Mouse (Mus musculus) frontal cortex, postnatal 25 days (tissue): ENCODE measurements around the gene Plekha6.

Source experiments
- DNase-seq, 2 experiments: peaks; one replicate each; pipeline ENCODE4 v3.0.0; 2022; ENCODE audit warnings: low spot score in 2 of 2

The Plekha6 gene

GRCm38 (mm10) chr1:133182016-133182705, 18.2 kb downstream of the Plekha6 start:
- peak in 1 of 2 experiments; percentile 49 for DNase-seq

DNA sequence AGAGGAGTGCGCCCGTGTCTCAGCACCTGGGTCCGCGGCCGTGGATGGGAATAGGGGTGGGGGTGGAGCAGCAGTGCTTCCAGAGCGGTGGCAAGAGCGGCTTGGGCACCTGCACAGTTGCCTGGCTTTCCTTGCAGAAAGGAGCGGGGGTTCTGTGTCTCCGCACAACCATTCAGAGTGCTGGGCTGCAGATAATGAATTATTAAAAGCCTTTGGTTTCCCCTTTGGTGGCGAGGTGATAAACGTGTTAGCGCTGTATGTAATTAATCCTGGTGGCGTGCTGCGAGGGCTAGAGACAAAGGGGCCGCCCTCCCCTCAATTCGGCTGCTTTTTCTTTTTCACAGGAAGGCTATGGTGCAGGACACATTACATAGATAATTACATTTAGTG, 18.7 kb downstream of the Plekha6 start:
- DNase-seq, result no peak

DNA sequence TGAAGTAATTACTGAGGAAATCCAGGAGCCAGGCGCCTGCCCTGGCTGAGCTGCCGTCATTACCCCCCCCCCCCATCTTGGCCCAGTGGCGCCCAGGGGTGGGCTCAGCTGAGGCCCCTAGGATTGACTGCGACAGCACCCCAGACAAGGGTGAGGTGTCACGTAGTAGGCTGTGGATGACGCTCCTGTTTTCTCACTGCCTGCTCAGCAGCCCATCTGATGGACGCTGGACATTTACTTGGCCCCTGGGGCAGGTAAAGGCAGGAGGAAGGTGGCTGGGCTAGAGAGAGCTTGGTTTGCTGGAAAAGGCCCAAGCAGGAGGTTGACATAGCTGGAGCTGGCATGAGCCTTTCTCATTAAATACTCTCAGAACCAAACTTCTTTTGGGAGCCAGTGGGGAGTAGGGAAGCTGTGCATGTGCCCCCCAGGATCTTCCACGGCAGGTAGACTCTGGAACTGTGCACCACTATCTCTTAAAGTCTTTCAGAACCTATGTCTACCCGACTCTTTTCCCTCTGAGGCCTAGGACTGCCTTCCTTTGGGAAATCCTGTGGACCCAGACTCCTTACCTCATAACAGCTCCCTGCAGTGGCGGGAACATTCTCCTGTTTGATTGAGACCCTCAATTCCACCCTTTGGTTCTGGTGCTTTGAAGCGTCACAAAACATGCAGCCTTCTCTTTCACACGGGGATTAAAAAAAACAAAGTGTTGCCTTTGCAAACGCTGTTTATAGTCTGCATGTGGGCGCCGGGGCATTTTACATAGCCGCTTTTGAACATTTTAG, 19.3 kb downstream of the Plekha6 start:
- no peak for DNase-seq

DNA sequence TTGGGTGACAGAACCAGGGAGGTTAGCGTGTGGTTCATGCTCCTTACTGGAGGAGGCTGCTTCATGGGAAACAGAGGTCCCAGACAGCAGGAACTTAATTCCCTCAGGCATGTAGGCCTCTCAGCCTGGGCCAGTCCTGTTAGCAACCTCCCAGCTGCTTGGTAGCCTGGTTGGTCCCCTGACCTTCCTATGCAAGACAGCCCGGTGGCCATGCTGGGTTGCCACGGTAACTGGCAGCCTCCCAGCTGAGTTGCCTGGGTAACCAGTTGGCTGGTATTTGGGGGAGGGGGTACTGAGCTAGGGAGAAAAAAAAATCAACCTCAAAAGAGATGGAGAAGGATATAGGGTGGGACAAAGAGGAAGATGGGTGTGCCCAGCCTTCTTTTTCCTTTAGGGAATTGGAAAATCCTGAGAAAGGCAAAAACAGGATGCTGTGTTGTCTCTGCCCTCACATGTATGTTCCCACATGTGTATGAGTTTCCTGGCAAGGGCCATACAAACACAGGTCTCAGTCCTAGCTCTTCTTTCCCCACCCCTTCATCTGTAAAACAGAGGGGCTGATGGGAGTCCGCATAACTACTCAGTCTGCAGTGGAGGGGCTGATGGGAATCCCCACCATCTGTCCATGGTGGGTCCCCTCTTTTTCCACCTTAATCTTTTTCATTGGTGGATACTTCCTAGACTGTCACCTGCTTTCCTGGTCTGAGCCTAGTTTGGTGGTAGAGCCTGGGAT, 24.1 kb downstream of the Plekha6 start:
- no peak for DNase-seq

GRCm38 (mm10) chr1:133188719-133189118, 24.7 kb downstream of the Plekha6 start:
- DNase-seq, result no peak

DNA sequence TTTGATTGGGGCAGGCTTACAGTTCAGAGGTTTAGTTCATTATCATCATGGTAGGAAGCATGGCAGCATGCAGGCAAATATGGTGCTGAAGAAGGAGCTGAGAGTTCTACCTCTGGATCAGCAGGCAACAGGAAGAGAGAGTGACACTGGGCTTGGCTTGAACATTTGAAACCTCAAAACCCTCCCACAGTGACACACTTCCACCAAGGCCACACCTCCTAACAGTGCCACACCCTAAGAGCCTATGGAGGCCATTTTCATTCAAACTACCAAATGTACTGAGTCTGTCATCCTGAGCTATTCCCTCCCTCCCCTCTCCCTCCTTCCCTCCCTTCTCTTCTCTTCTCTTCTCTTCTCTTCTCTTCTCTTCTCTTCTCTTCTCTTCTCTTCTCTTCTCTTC, 25.5 kb downstream of the Plekha6 start:
- DNase-seq, result no peak

GRCm38 (mm10) chr1:133190550-133190949, 26.5 kb downstream of the Plekha6 start:
- DNase-seq, result no peak

DNA sequence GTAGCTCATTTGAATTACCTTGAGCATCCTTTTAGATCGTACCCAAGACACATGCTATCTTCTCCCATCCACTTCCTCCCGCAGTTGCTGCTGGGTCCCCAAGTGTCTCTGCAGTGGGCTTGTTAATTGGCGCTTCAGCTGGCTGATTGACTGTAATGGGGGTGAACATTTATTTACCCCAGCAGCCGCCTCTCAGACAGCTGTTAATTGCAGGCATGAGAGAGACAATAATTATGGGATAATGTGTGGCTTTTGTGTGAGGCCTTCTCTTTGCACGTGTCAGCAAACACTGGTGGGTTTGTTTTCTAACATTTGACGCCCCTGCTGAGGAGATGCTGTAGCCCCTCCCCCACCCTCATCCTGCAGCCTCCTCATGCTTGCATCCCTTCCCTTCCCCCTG, 32.2 kb downstream of the Plekha6 start:
- no peak for DNase-seq

DNA sequence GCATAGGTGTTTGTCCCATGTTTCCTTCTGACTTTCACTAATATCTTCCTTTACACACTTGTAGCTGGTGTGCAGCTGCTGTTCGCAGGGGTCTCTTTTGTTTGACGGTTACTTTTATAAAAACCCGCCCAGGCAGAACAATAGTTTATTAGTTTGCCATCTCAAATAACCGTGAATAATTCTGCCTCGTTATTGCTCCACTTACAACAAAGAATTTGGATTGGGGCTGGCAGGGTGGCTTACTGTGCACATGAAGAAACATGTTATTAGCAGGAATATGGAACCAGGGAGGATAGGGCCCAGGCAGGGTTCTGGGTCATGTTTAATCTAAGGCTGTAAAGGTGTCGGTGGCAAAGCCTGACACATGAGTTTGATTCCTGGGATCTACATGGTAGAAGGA, 33.3 kb downstream of the Plekha6 start:
- no peak for DNase-seq

DNA sequence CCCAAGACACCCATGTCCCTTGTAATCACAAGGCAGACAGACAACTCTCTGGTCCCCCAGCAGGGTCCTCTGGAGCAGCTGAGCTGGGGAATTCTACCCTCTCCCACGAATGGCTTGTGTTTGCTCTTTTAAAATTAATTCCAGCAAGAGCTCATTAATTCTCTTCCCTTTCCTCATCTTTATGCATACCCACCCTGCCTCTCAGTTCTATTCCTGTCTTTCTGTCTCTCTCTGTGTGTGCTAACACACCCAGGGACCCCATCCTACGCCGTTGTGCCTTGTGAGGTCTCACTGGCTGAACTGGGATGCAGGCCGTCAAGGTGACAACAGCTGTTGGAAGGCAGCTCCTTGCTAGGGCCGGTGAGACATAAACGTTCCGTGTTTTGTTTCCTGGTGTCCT, 35.7 kb downstream of the Plekha6 start:
- DNase-seq, result no peak

DNA sequence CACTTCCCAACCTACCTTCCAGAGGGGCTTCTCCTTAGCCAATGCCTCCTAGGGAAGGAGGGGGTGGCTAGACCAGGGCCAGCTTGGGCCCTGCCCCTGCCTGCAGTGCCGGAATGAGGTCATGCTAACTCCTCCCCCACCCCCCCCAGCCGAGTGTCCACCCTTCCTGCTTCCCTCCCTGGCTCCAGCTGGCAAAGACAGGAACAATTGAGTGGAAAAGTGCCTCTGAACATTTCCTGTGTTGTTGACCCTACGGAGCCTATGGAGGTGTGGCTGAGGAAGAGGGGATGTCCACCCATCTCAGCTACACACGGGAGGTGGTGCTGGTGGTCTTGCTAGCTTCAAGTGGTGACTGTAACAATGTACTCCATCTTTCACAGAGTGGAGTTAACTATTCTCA, 37.5 kb downstream of the Plekha6 start:
- DNase-seq, result no peak

GRCm38 (mm10) chr1:133203701-133204100, 39.7 kb downstream of the Plekha6 start:
- no peak for DNase-seq

DNA sequence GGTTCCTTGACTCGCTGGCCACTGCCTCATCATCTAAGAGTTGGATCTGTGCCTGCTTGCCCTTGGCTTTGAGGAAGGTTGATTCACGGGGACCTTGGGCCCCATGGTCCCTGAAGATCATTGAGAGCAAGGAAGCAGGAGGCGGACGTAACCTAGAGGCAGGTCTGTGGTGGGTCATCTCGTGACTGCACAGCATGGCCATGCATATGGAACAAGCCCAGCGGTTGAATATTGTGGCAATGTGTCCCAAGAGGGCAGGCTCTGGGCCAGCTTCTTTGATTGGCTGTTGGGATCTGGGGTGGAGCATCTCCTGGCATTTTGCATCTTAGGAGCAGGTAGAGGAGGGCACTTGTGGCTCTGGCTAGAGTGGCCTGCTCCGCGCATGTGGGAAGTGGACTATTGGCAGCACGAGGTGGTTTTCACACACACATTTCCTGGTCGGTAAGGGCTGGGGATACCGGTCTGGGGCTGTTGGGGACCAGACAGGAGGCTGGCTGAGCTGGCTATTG, 40.4 kb downstream of the Plekha6 start:
- no peak for DNase-seq

DNA sequence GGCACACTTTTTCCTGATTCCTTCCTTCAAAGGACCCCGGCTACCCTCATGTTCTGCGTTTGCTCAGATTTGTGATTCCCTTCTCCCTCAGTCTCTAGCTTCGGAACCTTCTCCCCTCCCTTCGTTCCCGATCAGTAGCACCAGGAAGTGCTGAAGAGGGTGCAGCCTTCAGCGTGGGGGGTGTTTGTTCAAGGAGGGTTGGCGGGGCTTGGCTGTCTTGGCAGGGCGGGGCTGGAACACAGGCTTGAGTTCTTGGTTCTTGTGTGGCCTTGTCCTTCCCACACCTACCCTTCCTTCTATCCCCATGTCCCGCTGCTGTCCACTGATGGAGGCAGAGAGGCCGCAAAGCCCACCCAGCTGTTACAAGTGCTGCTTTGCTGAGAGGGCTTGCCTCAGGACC, 41.0 kb downstream of the Plekha6 start:
- no peak for DNase-seq

GRCm38 (mm10) chr1:133208086-133208815, 44.2 kb downstream of the Plekha6 start:
- no peak for DNase-seq

- DNase-seq, result no peak
Observed at GRCm38 (mm10) chr1:133209036-133209435, 45.0 kb downstream of the Plekha6 start.

DNA sequence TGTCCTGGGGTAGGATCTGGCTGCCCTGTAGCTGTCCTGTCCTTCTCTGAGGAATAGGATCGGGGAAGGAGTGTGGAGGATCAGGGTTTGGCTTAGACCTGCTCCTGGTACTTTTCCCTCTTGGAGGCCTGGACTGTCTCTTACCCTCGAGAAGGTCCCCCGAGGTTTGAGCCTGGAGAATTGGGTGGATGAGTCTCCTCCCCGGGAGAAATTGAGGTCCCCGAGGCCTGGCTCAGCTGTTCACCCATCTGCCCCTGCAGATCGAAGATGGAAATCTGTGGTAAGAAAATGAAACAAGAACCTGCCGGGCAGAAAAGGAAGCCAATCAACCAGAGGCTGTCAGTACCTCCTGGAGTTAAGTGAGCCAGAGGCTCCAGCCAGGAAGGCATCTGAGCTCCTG, 45.5 kb downstream of the Plekha6 start:
- no peak for DNase-seq

- peak in 1 of 2 experiments; percentile 52 for DNase-seq
Observed at GRCm38 (mm10) chr1:133209901-133210516, 46.0 kb downstream of the Plekha6 start.

GRCm38 (mm10) chr1:133210766-133211165, 46.8 kb downstream of the Plekha6 start:
- DNase-seq, result no peak

- no peak for DNase-seq
Observed at GRCm38 (mm10) chr1:133212273-133212672, 48.3 kb downstream of the Plekha6 start.

DNA sequence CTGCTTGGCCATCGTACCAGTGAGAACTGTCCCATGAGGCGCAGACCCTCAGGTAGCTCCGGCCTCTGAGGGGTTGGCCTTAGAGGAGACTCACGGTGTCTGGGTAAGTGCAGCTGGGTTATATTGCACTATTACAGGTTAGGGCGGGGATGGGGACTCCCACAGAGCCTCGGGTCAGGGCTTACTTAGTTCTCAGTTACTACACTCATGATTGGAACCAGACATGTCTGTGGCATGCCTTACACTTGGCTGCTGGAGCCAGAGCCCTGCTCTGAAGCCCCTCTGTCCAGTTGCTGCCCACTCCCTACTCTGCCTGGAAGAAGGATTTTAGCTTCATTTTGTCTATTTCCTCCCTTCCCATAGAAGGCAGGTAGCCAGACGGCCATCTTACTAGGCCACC, 49.1 kb downstream of the Plekha6 start:
- DNase-seq, result no peak
